Mouse (Mus musculus): ENCODE results near the gene Adamts6. TPM values are rescaled to one million over a fixed set of nuclear protein-coding genes. Genes with fewer than 3 reads are reported as not detected.

The Adamts6 gene
- polyA plus RNA-seq, 1 experiment from 2014 or later = 2.5 TPM

GRCm38 (mm10) chr13:104531841-104532240 lies 244.2 kb downstream of the Adamts6 start:
- H3K9me3 ChIP-seq (ENCODE audit: control insufficient read depth, low read length) = no peaks in the 10 kb centered on the region
- no peak overlapping the region for H3K4me3 ChIP-seq (ENCODE audit: low read depth, low read length)
- H3K9ac ChIP-seq (ENCODE audit: low read depth, low read length) = no peak overlapping the region
- DNase-seq (ENCODE audit: low spot score) (no peak), ATAC-seq (ENCODE audit: low FRiP score) (no peak)
- 92% methylated on average over 8 of the region's 8 CpGs for WGBS
- no peaks in the 10 kb centered on the region for H3K4me1 ChIP-seq (replicated peaks; ENCODE audit: control insufficient read depth, insufficient read depth, low read length)
- no peaks in the 10 kb centered on the region for H3K27me3 ChIP-seq (ENCODE audit: control insufficient read depth, insufficient read depth, low read length)
- no peak overlapping the region for H3K27ac ChIP-seq (ENCODE audit: low read depth, low read length)
- no peak overlapping the region for H3K4me2 ChIP-seq (replicated peaks; ENCODE audit: low read depth, low read length)
- no peaks in the 10 kb centered on the region for H3K36me3 ChIP-seq (ENCODE audit: control insufficient read depth, insufficient read depth, low read length)

GRCm38 (mm10) chr13:104532723-104533122 lies 245.1 kb downstream of the Adamts6 start:
- ATAC-seq (ENCODE audit: low FRiP score) = no peak
- 94% methylated on average over 7 of the region's 7 CpGs for WGBS
- Histone ChIP-seq H3K4me1 (replicated peaks; ENCODE audit: control insufficient read depth, insufficient read depth, low read length) (no peaks in the 10 kb centered on the region), H3K4me2 (replicated peaks; ENCODE audit: low read depth, low read length) (no peak overlapping the region), H3K27ac (ENCODE audit: low read depth, low read length) (no peak overlapping the region), H3K27me3 (ENCODE audit: control insufficient read depth, insufficient read depth, low read length) (no peaks in the 10 kb centered on the region), H3K9me3 (ENCODE audit: control insufficient read depth, low read length) (no peaks in the 10 kb centered on the region), H3K4me3 (ENCODE audit: low read depth, low read length) (no peak overlapping the region), H3K9ac (ENCODE audit: low read depth, low read length) (no peak overlapping the region), H3K36me3 (ENCODE audit: control insufficient read depth, insufficient read depth, low read length) (no peaks in the 10 kb centered on the region)
- DNase-seq (ENCODE audit: low spot score) = no peak

GRCm38 (mm10) chr13:104533806-104534495 lies 246.3 kb downstream of the Adamts6 start:
- no peak overlapping the region for H3K27ac ChIP-seq (ENCODE audit: low read depth, low read length)
- no peaks in the 10 kb centered on the region for H3K4me1 ChIP-seq (replicated peaks; ENCODE audit: control insufficient read depth, insufficient read depth, low read length)
- no peaks in the 10 kb centered on the region for H3K9me3 ChIP-seq (ENCODE audit: control insufficient read depth, low read length)
- no peak overlapping the region for H3K4me2 ChIP-seq (replicated peaks; ENCODE audit: low read depth, low read length)
- no peak overlapping the region for H3K4me3 ChIP-seq (ENCODE audit: low read depth, low read length)
- ATAC-seq (ENCODE audit: low FRiP score) (no peak), DNase-seq (ENCODE audit: low spot score) (no peak)
- H3K36me3 ChIP-seq (ENCODE audit: control insufficient read depth, insufficient read depth, low read length) = no peaks in the 10 kb centered on the region
- no peak overlapping the region for H3K9ac ChIP-seq (ENCODE audit: low read depth, low read length)
- H3K27me3 ChIP-seq (ENCODE audit: control insufficient read depth, insufficient read depth, low read length) = no peaks in the 10 kb centered on the region
- WGBS = 94% methylated on average over 7 of the region's 7 CpGs

- H3K27me3 ChIP-seq (ENCODE audit: control insufficient read depth, insufficient read depth, low read length) = no peaks in the 10 kb centered on the region
- H3K4me1 ChIP-seq (replicated peaks; ENCODE audit: control insufficient read depth, insufficient read depth, low read length) = no peaks in the 10 kb centered on the region
- ATAC-seq (ENCODE audit: low FRiP score) = no peak
- no peak overlapping the region for H3K9ac ChIP-seq (ENCODE audit: low read depth, low read length)
- no peak for DNase-seq (ENCODE audit: low spot score)
- no peaks in the 10 kb centered on the region for H3K9me3 ChIP-seq (ENCODE audit: control insufficient read depth, low read length)
- H3K27ac ChIP-seq (ENCODE audit: low read depth, low read length) = no peak overlapping the region
- H3K4me3 ChIP-seq (ENCODE audit: low read depth, low read length) = no peak overlapping the region
- H3K4me2 ChIP-seq (replicated peaks; ENCODE audit: low read depth, low read length) = no peak overlapping the region
- no peaks in the 10 kb centered on the region for H3K36me3 ChIP-seq (ENCODE audit: control insufficient read depth, insufficient read depth, low read length)
- 50% methylated on average over 7 of the region's 7 CpGs for WGBS
Observed at GRCm38 (mm10) chr13:104540861-104541398, 253.3 kb downstream of the Adamts6 start.

- 80% methylated on average over 10 of the region's 10 CpGs for WGBS
- Histone ChIP-seq H3K9ac (ENCODE audit: low read depth, low read length) (no peak overlapping the region), H3K9me3 (ENCODE audit: control insufficient read depth, low read length) (no peaks in the 10 kb centered on the region), H3K27me3 (ENCODE audit: control insufficient read depth, insufficient read depth, low read length) (no peaks in the 10 kb centered on the region), H3K4me2 (replicated peaks; ENCODE audit: low read depth, low read length) (no peak overlapping the region), H3K36me3 (ENCODE audit: control insufficient read depth, insufficient read depth, low read length) (no peaks in the 10 kb centered on the region), H3K4me1 (replicated peaks; ENCODE audit: control insufficient read depth, insufficient read depth, low read length) (no peaks in the 10 kb centered on the region), H3K27ac (ENCODE audit: low read depth, low read length) (no peak overlapping the region), H3K4me3 (ENCODE audit: low read depth, low read length) (no peak overlapping the region)
- DNase-seq (ENCODE audit: low spot score) = no peak
- no peak for ATAC-seq (ENCODE audit: low FRiP score)
Observed at GRCm38 (mm10) chr13:104542123-104542758, 254.6 kb downstream of the Adamts6 start.

GRCm38 (mm10) chr13:104542759-104543141 lies 255.1 kb downstream of the Adamts6 start:
- Histone ChIP-seq H3K36me3 (ENCODE audit: control insufficient read depth, insufficient read depth, low read length) (no peaks in the 10 kb centered on the region), H3K9me3 (ENCODE audit: control insufficient read depth, low read length) (no peaks in the 10 kb centered on the region), H3K27me3 (ENCODE audit: control insufficient read depth, insufficient read depth, low read length) (no peaks in the 10 kb centered on the region), H3K4me3 (ENCODE audit: low read depth, low read length) (no peak overlapping the region), H3K4me1 (replicated peaks; ENCODE audit: control insufficient read depth, insufficient read depth, low read length) (no peaks in the 10 kb centered on the region), H3K9ac (ENCODE audit: low read depth, low read length) (no peak overlapping the region), H3K4me2 (replicated peaks; ENCODE audit: low read depth, low read length) (no peak overlapping the region), H3K27ac (ENCODE audit: low read depth, low read length) (no peak overlapping the region)
- DNase-seq (ENCODE audit: low spot score) (no peak), ATAC-seq (ENCODE audit: low FRiP score) (no peak)
- WGBS = 74% methylated on average over 4 of the region's 4 CpGs

Other genes with a start within 250 kb of the Adamts6 start
- gene Nln, start 178.2 kb upstream of the Adamts6 start, polyA plus RNA-seq (2014; fragmentation: Nextera tagmentation; extraction: Ambion mirVana) = 22.8 and 26.1 TPM in 2 replicates
- gene Sgtb, start 178.1 kb upstream of the Adamts6 start, polyA plus RNA-seq (2014; fragmentation: Nextera tagmentation; extraction: Ambion mirVana) = 27.6 and 27.9 TPM in 2 replicates
- gene Trappc13, start 109.4 kb upstream of the Adamts6 start, polyA plus RNA-seq (2014; fragmentation: Nextera tagmentation; extraction: Ambion mirVana) = 85.4 and 87.8 TPM in 2 replicates
- 28.1 and 28.7 TPM in 2 replicates for gene Trim23, start 109.0 kb upstream of the Adamts6 start, polyA plus RNA-seq (2014; fragmentation: Nextera tagmentation; extraction: Ambion mirVana)
- gene Cenpk, start 59.2 kb upstream of the Adamts6 start, polyA plus RNA-seq (2014; fragmentation: Nextera tagmentation; extraction: Ambion mirVana) = 61.6 and 70.2 TPM in 2 replicates
- gene Ppwd1, start 59.0 kb upstream of the Adamts6 start, polyA plus RNA-seq (2014; fragmentation: Nextera tagmentation; extraction: Ambion mirVana) = 13.2 and 13.4 TPM in 2 replicates

Data from hindbrain, embryonic 11.5 days (tissue).